Mouse (Mus musculus): ENCODE results near the gene Tmcc1. TPM values are rescaled to one million over a fixed set of nuclear protein-coding genes. Genes with fewer than 3 reads are reported as not detected.
A peak's percentile ranks its signal among the peaks of the same experiment; 100 is the strongest.
"Not testable (repeated sequence)": the region's sequence is repeated elsewhere in the genome, so short reads cannot be mapped to it uniquely, and the experiment has no call there.

Tmcc1 gene
- total RNA-seq, 1 experiment from 2014 or later: 26.5 TPM

DNA sequence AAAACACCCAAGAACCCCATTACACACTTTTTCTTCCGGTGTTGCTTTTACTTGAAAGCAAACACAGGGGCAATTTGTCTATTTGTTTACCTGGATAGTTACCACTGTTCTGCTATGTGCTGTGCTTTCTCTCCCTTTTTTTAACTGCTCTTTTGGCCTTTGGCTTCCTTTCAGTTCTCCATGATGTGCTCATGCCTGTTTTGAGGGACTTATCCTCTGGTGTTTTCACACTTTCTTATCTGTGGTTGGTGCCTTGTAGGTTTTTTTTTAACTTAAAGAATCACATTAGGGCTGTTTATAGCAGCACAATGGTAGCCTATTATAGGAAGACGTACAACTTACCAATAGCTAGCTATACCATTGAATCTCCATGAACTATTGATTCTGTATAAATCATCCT, 51.6 kb downstream of the Tmcc1 start:
- DNase-seq: no peak

DNA sequence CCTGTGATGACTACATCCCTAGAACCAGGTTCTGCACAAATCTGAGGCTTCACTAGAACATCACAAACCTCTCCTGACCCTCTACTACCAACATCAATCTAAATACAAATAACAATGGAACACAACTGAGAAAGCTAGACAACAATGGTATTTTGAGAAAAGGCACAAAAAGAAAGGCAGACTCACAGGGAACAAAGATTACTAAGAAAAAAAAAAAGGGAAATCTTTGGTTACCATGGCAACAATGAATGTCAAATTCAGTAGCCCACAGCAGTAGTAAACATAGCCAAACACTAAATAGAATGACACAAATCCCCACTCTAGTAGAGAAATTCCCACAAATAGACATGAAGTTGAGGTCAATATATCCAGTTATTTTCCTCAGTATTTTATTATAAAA, 52.5 kb downstream of the Tmcc1 start:
- no peak for DNase-seq

DNA sequence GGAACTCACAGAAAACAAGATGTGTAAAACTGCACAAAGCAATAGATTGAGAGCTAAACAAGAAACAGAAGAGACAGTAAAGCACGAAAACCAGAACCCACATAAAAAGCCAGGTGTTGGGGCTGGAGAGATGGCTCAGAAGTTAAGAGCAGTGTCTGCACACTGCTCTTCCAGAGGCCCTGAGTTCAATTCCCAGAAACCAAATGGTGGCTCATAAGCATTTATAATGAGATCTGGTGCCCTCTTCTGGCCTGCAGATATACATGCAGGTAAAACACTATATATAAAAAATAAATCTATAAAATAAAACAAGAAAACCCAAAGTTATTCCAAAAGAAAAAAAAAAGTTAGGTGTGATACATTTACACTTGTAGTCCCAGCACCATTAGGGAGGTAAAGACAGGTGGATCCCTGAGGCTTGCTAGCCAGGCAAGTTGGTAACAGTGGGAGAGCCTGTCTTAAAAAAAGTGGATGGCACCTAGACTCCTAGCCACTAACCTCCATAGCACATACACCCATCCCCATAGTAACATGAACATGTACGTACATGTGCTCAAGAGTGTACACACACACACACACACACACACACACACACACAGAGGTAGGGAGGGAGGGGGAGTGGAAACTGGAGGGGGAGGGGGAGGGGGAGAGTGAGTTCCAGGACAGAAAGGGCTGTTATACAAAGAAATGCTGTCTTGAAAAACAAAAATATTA, 54.0 kb downstream of the Tmcc1 start:
- peak; percentile 12 for DNase-seq

DNA sequence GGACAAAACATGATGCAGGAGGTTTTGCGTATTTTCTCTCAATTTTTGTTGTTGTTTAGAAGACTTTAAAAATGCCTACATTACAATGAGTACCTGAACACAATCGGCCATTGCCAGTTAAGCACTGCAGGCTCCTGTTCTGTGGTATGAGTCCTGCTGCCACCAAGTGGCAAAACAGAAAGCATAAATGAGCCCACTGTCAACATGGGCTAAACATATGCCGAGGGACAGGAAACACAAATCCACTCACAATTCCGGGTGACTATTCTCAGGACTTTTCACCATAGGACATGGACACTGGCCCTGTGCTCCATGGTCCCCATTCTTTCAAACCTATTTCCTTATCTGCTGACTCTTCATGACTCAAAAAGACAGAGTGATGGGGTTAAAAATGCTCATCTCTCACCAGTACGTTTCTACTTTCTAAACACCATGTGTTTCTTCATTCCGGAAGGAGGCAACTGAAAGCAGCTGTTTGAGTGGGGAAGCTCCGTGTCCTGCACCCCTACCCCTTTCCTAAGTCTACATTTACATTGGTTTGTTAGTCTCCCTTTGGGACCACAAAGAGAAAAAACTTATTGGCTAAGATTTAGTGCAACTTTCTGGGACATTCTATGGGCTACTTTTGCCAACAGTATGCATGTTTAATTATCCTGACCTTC, 57.2 kb downstream of the Tmcc1 start:
- DNase-seq: peak; percentile 40

DNA sequence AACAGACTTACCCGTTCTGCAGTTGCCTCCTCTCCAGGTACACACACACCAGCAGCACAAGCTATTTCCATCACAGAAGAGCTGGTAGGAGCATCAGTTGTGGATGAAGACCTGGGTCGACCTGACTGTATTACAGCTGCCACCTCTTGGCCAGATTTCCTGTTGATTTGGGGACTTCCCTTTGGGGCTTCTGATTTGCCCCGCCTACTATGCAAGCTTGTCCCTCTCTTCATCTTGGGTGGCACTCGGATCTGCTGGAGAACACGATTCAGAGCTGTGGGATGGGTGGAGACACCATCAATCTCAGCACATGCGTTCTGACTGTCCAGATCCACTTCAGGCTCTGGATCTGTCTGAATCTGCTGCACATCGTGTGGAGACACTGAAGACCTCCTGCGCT, 59.5 kb downstream of the Tmcc1 start:
- no peak for DNase-seq

DNA sequence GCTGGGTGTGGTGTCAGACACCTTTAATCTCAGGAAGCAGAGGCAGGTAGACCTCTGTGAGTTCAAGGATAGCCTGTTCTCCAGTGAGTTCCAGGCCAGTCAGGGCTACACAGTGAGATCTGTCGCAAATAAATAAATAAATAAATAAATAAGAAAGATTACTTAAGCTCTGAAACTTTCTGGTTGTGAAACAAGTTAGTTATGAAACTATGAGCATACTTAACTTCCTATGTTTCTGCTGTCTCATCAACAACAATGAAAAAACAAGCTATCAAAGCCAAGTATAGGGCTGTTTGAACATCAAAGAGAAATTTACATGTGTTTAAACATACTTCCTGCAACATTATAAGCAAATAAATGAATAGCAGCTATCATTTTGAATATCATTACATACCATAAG, 61.5 kb downstream of the Tmcc1 start:
- DNase-seq: no peak

DNA sequence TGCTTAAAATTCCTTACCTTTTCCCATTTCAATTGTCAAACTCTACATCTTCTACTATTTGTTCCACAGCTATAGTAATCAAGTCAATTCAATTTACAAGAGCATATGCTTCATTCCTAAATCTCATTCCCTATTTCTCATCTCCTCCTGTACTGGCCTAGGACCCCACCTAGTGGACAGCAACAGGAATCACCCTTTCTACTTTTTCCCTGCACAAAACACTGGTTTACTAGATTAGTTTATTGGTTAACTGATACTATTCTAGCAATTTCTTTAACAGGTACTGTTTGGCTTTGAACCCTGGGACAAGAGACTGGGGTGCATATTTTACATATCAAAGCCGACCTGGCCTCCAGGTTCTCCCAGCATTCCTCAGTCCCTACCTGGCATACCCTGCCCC, 64.6 kb downstream of the Tmcc1 start:
- peak; percentile 47 for DNase-seq

DNA sequence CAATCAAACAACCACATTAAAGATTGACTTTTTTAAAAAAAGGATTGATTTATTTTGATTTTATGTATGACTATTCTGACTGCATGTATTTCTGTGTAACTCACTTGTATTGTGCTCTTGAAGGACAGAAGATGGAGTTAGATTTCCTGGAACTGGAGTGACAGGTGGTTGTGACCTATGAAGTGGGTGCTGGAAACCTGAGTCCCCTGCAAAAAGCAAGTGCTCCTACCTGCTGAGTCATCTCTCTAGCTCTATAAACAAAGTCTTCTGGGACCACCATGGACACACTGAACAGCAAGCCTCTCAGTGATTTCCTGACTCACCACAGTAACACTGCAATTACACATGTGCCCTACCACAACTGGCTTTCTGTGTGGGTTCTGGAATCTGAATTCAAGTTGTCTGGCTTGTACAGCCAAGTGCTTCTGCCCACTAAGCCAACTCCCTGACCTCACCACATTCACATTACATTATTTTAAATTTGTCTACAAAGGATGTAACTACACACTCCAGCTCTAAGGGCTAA, 65.3 kb downstream of the Tmcc1 start:
- no peak for DNase-seq

DNA sequence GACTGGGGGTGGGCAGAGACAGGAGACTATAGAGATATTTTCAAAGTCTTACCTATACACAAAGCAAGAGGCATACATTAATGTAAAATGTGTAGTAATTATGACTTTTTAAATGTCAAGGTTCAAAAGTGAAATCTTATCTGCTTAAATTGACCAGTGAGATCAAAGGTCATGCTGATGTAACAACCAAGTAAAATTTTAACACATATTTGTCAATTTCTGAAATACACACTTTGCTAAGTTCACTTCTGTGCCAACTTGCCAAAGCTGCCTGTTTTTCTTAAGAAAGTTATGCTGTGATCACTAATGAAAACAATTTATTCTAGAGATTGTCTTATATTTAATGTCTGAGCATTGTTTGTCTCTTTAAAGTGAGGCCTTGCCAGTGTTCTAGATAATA, 66.7 kb downstream of the Tmcc1 start:
- DNase-seq: no peak

DNA sequence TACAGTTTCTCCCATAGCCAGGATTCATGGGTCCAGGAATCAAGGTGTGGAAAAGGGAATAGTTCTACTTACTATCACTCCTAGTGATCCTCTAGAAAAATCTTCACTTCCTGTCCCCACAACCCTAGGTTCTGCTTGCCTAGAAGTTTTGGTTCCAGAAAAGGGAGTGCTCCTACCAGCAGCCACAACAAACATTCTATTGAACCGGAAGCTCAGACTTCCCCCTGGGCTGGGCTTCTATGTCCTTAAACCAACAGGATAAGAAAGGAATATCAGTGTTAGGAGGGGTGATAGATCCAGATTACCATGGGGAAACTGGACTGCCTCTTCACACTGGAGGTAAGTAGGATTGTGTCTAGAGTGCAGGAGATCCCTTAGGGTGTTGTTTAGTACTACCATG, 70.4 kb downstream of the Tmcc1 start:
- no peak for DNase-seq

DNA sequence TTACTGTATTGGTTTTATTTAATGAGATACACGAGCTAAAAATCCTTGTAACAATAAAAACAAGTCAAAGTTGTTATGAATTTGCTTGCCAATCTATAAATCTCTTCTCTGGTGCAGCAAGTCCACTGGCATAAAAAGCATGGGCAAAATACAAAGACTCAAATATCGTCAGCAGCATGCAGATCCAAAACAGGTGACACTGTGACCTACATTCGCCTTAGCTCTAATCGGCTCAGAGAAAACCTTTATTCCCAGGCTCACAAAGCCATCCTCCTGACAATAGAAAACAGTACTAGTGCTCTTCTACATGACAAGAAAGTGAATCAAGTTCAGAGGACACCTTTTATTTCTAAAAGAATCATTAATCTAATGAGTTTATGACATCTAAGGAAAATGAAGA, 73.6 kb downstream of the Tmcc1 start:
- no peak for DNase-seq

DNA sequence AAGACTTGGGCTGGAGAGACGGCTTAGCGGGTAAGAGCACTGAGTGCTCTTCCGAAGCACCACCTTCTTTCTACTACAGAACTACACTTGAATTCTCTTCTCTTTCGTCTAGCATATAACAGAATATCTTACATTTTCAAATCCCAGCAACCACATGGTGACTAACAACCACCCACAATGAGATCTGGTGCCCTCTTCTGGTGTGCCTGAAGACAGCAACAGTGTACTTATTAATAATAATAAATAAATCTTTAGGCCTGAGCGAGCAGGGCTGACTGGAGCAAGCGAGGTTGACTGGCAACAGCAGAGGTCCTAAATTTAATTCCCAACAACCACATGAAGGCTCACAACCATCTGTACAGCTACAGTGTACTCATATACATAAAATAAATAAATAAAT, 76.7 kb downstream of the Tmcc1 start:
- DNase-seq: not testable (repeated sequence)

DNA sequence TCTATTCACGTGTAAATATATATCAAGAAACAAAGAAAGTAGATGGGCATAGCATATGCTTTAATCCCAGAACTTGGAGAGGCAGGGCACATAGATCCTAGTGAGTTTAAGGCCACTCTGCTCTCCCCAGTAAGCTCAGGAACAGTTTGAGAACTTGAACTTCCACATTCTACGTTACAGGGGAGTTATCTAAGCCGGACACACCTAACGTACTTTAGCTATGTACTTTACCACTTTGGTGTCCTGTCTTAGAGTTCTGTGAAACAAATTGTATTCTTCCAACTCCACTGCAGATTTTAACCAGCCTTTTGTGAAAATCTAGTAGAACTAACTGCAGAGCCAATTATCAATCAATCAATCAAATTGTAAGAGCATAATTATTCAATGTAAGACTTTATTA, 82.7 kb downstream of the Tmcc1 start:
- DNase-seq: no peak

DNA sequence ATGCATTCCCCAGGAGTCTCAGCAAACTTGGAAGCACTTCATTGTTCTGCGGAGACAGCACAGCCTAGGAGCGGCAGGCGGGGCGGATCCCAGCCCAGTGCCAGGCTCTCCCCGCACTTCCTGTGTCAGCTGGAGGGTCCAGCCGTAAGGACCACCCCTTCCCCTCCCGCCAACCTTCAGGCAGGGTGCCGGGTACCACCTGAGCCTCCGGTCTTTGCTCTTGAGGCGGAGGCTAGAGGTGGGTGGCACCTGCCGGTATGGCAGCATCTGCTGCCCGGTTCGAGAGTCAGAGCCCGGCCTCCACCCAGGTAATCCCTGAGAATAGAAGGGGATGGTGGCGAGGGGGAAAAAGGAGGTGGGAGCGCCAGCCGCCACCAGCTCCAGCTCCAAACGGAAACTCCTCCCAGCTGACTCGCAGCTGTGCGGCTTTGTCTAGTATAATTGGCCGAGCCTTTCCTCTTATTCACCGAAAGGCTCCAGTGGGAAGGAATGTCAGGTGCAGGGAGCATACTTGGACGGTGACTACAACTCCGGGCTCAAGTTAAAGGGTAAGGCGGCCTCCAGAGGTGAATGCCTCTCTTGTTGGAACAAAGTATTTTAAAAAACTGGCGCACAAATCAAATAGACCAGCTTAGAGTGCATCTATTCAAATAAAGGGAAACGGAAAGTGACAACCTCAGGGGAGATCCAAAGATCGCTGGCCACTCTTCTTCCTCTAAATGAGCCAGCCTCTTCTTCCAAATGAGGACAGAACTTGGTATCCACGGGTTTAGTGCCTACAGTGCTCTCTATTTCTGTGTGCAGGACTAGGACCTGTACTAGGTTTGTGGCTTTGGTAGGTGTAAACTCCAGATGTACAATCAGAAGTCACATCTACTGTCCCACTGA, 85.6 kb downstream of the Tmcc1 start:
- peak; percentile 52 for DNase-seq

DNA sequence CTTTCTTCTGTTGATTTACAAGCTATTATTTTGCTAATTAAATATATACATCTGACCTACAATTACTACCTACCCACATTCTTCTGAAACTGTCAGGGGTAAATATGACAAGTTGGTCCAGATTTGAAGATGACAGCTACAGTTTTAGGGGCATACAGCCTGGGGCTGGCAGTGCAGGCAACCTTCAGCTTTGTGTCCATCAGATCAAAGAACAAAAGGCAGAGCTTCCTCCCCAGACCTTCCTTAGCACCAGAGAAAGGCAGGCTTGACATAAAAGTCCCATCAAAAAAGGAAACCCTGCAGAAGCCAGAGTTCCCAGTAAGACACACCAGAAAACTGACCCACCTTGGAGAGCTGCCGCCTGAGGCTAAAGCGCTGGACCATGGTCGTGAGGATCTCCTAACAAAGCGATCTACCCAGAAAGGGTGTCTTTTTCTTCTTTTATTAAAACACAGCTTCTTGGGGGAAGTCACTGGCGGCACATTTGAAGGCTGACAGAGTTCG, 86.3 kb downstream of the Tmcc1 start:
- DNase-seq: no peak

DNA sequence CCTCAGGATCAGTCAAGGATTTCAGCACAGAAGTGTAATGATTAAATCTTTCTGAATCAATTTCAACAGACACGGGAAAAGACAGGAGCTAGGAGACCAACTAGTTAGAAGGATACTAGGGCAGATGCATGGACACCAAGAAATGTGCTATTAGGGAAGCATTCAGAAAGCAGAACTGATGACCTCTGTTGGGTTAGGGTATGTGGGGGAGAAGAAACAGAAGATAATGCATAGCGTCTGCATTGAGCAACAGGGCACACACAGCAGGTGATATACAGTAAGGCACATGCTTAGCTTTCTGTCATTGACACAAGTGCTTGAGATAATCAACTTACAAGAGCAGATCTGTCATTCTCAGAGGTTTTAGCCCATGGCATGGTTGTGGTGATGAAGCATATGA, 95.7 kb downstream of the Tmcc1 start:
- no peak for DNase-seq

DNA sequence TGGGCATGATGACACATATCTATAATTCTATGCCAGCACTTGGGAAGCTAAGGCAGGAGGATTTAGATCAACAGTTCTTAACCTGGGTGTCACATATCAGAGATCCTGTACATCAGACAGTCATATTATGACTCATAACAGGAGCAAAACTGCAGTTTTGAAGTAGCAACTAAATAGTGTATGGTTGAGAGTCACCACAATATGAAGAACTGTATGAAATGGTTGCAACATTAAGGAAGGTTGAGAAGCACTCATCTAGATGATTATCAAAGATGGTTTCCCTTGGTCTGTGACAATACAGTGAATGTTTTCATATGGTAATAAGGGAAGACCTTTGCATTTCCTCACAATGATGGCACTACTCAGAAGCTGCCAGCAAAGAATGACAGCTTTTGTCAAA, 103.9 kb downstream of the Tmcc1 start:
- no peak for DNase-seq

DNA sequence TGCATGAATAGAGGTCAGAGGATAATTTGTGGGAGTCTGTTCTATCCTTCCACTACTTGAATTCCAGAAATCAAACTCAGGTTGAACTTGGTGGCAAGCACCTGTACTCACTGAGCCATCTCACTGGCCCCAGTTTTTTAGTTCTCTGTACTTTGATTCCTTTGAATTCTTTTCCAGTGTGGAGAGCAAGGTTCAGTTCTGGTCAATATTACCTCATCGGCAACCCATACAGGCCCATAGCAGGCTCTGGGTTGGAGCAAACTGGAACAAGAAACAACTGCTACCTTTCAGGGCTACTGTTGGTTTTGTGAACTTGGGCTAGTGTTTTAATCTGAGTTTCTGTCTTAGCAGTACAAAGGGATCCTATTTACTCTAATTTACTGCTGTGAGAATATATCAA, 107.2 kb downstream of the Tmcc1 start:
- DNase-seq: no peak

DNA sequence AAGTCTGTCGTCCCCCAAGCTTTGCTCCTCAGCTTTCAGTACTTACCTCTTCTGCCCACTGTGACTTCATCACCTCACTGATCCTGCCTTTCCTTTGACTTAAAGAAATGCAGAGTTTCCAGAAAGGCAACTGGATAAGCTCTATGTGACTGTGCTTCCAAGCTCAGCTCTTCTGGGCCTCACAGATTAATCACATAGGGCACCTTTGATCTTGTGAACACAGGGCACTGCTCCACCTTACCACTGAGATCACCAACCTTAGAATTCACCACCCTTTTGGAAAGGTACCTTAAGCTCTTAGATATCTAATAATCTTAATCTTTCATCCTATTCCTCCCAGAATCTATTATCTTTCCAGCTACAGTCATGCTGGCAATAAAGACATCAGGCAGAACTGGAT, 111.0 kb downstream of the Tmcc1 start:
- DNase-seq: no peak

DNA sequence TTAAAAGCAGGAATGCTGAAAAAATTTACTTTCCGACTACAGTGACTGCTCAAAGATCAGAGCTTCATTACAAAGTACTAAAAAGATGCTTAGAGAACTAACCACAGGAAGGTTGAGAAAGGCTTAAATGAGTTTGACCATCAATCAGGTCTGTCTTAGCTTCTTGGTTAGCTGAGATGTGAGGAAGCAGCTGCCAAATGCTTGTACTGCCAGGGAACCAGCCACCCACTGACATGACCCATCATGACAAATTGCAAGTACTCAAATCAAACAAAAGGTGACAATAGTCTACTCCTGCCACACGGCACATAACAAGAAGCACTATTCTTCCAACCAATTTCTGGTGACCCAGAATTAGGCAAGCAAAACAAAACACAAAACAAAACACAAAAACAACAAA, 111.9 kb downstream of the Tmcc1 start:
- no peak for DNase-seq

DNA sequence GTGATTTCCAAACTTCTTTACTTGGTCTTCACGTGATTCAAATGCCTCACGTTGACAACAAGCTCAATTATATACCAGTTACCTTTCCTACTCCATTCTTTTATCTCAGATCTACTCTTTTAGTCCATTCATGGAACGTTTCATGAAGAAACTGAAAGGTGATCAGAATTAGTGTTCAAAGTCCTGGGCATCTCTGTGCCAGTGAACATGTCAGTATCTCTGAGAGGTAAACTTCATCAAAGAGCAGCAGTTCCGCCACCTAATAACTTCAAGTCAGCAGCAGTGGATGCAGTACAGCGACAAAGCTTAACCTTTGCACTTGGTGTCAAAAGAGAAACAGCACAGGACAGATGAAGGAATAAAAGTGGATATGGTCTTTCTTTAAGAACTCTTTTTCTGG, 112.5 kb downstream of the Tmcc1 start:
- DNase-seq: no peak

DNA sequence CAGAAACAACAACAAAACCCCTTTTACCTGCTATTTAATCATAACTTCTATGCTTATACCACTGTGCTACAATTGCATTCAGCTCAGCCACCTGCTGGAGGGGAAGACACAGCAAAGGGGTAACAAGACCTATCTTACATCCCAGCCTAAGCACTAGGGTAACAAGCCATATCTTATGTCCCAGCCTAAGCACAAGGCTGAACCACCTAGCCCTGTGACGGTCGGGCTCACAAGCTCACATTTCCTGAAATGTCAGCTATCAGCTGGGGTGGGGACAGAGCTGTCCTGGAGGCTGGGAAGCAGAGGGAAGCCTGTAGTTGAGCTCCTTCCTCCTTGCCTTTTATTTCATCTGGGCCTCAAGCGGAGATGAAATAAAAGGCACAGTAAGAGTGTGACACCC, 115.7 kb downstream of the Tmcc1 start:
- no peak for DNase-seq

DNA sequence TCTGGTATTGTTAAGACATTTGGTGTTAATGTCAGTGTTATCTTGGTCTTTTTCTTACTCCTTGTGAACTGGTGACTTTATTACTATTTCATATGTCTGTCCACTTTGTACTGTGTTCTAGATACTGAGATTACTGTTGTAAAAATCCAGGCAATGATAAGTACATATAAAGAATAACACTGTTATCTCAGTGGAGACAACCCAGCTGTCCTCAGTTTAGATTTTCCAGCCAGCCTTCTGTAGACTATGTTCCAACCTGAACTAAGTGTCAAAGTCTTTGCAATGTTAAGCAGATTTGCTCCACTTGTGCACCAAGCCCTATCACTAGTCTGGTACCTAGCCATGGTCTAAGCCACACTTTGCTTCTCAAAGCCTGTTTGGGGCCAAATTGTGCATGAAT, 118.4 kb downstream of the Tmcc1 start:
- no peak for DNase-seq
